Mouse (Mus musculus) bone marrow macrophage, adult 2 months (primary cell): ENCODE measurements around the gene Hist1h3f. TPM values are rescaled to one million over a fixed set of nuclear protein-coding genes. Genes with fewer than 3 reads are reported as not detected.
"Not testable (repeated sequence)": the region's sequence is repeated elsewhere in the genome, so short reads cannot be mapped to it uniquely, and the experiment has no call there.

Source experiments
- H3K27ac ChIP-seq: 2 replicates; pipeline ENCODE4 v1.5.1; 2012; ENCODE audit warnings: low read depth, low read length; ENCODE audit not compliant: insufficient read depth
- H3K4me1 ChIP-seq: 2 replicates; pipeline ENCODE4 v1.6.1; 2012; ENCODE audit warnings: low read length; ENCODE audit not compliant: control insufficient read depth, insufficient read depth
- H3K4me3 ChIP-seq: 2 replicates; pipeline ENCODE4 v1.5.1; 2012; ENCODE audit warnings: mild to moderate bottlenecking, low read length, moderate library complexity; ENCODE audit not compliant: insufficient read depth
- CTCF ChIP-seq: IDR thresholded peaks from 2 replicates; pipeline ENCODE4 v1.5.1; 2012; ENCODE audit warnings: low read depth, mild to moderate bottlenecking, low read length, moderate library complexity
- POLR2A ChIP-seq: IDR thresholded peaks from 2 replicates; pipeline ENCODE4 v1.6.1; 2012; ENCODE audit warnings: mild to moderate bottlenecking, low read depth, low read length, borderline replicate concordance
- polyA plus RNA-seq: library from polyadenylated mRNA; stranded (reverse); fragments of >200 nt; gene quantifications from 2 replicates; pipeline ENCODE4 v1.2.4, GENCODE M21; 2012; ENCODE audit not compliant: missing spikeins, insufficient read depth, insufficient read length

Hist1h3f gene
- polyA plus RNA-seq, 1 experiment = 0.80 TPM

DNA sequence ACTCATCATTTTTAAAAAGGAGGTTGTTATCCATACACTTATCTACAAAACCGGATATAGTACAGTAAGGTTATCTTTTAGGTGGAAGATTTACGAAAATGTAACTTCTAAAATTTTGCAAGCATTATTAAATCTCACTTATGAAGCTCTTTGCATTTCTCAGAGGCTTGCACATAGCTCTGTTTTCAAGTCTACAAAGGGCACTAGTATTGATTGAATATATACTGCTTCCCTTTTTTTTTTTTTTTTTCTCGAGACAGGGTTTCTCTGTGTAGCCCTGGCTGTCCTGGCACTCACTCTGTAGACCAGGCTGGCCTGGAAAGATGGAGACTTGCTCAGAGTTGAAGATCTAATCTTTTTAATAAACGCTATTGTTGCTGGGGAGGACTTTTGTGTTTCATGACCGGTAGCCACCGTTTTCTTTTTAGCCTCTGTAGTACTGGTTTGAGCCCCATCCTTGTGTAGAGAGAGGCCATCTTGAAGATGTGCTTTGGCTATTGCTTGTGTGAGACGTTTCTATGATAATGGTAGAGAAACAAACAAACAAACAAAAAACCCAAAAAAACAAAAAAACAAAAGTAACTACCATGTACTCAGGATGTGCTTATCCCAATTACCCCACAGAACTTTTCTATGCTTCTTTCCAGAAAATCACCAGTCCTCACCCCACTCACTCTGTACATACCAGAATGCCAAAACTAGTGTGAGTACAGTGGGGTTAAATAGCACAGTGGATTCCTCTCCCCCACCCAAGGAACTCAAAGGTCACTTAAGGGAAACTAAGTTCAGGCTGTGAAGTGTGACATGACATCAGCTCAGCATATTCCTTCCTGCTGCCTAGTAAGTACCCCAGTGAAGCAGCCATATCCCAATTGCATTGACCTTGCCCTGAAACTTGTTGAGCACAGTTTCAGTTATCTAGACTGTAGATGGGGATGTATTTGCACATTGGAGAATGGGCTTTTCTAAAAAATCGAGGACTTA lies 8.4 kb downstream of the Hist1h3f start:
- Histone ChIP-seq H3K4me3 (peak overlapping the region; percentile 58; the same call in 1 of the 2 replicates), H3K4me1 (peaks cover 14% of the 10 kb centered on the region), H3K27ac (peak overlapping the region; percentile 63)
- TF ChIP-seq CTCF (no peak), POLR2A (no peak)

- Histone ChIP-seq H3K4me3 (no peak within 1 kb of the TSS), H3K4me1 (peaks cover 14% of the 10 kb centered on the region), H3K27ac (peak within 1 kb of the TSS; percentile 63)
- TF ChIP-seq CTCF (no peak), POLR2A (no peak)
Measured at GRCm38 (mm10) chr13:23552962-23553361, 9.1 kb downstream of the Hist1h3f start, which contains the start of gene Hist1h1d. TSS of gene Hist1h1d (plus strand) at chr13:23553262.

- Histone ChIP-seq H3K27ac (peak overlapping the region; percentile 87), H3K4me3 (peak overlapping the region; percentile 12; the same call in 1 of the 2 replicates)
Measured at GRCm38 (mm10) chr13:23554393-23554792, 10.5 kb downstream of the Hist1h3f start.

GRCm38 (mm10) chr13:23554925-23555838 lies 11.3 kb downstream of the Hist1h3f start:
- H3K4me1 ChIP-seq = peaks cover 14% of the 10 kb centered on the region

More at GRCm38 (mm10) chr13:23554393-23554792, 10.5 kb downstream of the Hist1h3f start:
- H3K4me1 ChIP-seq = peaks cover 14% of the 10 kb centered on the region
- TF ChIP-seq CTCF (no peak), POLR2A (no peak)

DNA sequence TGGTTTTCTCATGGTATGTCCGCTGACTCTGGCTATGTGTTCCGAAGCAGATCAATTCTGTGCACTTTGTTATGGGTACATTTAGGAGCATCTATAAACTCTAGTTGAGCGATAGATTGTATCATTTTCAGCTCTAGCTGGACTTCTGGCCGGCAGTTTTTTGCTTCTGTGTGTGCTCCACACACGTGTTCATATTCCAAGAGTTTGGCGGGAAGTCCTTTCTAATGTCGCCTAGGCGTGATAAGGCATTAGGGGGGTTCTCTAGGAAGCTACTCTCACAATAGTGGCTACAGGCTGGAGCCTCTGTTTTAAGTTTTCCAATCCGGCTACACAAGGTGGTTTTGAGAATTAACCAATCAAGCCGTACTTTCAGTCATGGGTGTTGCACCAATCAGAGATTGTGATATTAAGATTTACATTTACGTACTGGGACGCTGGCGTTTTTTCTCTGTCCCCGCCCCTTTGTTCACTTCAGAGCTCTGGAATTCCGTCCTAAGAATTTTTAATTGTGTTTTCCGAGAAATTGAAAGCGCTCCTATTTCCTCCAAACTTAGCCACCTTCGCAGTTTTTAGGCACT lies 12.1 kb downstream of the Hist1h3f start:
- Histone ChIP-seq H3K4me1 (peaks cover 13% of the 10 kb centered on the region), H3K4me3 (peak overlapping the region; percentile 62), H3K27ac (peak overlapping the region; percentile 87)
- TF ChIP-seq CTCF (no peak), POLR2A (no peak)

More at GRCm38 (mm10) chr13:23554925-23555838, 11.3 kb downstream of the Hist1h3f start:
- TF ChIP-seq POLR2A (peak; percentile 89), CTCF (no peak)
- peak overlapping the region; percentile 87 for H3K27ac ChIP-seq
- peak overlapping the region; percentile 62 for H3K4me3 ChIP-seq

DNA sequence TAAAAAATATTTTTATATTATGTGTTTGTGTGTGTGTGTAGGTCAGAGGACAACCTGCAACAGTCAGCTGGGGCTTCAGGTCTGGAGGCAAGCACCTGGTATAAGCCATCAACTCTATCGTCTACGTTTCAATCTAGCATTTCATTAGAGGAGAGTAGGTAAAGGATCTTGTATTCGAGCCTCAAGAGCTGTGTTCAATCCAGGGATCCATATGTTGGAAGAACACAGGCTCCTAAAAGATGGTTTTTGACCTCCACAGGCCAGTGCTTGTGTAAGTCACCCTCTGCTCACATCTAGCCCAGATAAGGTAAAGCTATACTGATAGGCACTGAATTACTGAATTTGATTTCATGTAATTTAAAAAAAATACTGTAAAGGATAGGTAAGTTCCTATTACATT lies 13.1 kb downstream of the Hist1h3f start:
- Histone ChIP-seq H3K4me1 (peaks cover 13% of the 10 kb centered on the region), H3K4me3 (peak overlapping the region; percentile 33; the same call in 1 of the 2 replicates), H3K27ac (peak overlapping the region; percentile 50)
- TF ChIP-seq POLR2A (no peak), CTCF (no peak)

- peaks cover 26% of the 10 kb centered on the region for H3K4me1 ChIP-seq
- not testable (repeated sequence) for H3K4me3 ChIP-seq, H3K27ac ChIP-seq
Measured at GRCm38 (mm10) chr13:23560699-23561098, 16.8 kb downstream of the Hist1h3f start.

DNA sequence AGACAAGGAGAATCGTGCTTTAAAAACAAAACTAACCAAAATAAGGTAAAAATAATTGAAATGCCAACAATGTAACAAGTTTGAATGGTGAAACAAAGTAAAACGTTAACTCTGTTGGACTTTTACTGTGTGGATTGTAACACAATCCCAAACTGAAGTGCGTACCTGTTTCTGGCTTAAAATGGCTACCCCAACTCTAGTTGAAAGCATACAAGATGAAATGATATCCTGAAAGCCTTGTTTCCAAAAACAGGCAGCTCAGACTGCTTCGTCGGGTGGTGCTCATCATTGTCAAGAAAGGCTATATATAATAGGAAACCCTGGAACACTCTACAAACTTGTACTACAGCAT lies 17.7 kb downstream of the Hist1h3f start:
- H3K4me3 ChIP-seq = peak overlapping the region; percentile 56
- peak overlapping the region; percentile 76 for H3K27ac ChIP-seq
- H3K4me1 ChIP-seq = peaks cover 26% of the 10 kb centered on the region

DNA sequence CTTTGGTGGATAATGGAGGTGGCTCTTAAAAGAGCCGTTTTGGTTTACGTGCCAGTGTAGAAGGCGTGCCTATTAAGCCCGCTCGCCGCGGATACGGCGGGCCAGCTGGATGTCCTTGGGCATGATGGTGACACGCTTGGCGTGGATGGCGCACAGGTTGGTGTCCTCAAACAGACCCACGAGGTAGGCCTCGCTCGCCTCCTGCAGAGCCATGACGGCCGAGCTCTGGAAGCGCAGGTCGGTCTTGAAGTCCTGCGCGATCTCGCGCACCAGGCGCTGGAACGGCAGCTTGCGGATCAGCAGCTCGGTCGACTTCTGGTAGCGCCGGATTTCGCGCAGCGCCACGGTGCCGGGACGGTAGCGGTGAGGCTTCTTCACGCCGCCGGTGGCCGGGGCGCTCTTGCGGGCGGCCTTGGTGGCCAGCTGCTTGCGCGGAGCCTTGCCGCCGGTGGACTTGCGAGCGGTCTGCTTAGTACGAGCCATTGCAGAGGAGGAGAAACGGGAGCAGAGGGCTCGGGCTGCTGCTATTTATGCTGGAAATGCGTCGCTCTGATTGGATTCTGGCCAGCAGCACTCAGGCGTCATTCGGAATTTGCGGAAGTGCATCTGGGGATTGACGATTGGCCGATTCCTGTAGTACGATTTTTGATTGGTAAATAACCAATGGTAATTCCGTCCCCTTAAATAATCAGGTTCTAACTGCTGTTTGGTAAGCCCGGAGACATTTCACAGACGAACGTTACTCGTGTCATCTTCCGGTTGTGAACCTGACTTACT lies 18.2 kb downstream of the Hist1h3f start, which contains the start of gene Hist1h3e:
Hist1h3e (minus strand) TSS at position 487 of the 777 bp plus-strand sequence.
- Histone ChIP-seq H3K27ac (peak within 1 kb of the TSS; percentile 99), H3K4me3 (peak within 1 kb of the TSS; percentile 56), H3K4me1 (peaks cover 23% of the 10 kb centered on the region)
- TF ChIP-seq POLR2A = peak; percentile 91
